Mouse (Mus musculus): ENCODE measurements around the gene Mrm3.
"Not testable (repeated sequence)": the region's sequence is repeated elsewhere in the genome, so short reads cannot be mapped to it uniquely, and the experiment has no call there.

DNA sequence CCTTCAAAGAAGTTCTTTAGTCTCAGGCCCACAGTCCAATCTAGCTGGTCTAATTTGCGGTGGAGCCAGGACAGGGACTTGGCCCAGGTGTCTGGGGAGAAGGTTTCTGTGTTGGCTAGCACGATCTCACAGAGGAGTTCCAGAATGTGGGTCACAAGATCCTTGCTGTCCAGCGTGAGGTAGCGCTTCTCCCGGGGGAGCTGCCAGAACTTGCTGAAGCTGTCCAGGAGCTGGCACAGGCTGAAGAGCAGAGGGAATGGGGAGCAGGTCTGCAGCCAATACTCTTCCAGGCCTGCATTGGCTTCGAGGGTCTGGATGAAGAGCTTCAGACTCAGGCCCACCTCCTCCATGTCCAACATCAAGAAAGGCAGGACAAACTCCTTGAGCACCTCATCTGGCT, 31.9 kb upstream of the Mrm3 start:
- not testable (repeated sequence) for TF ChIP-seq CTCF (IDR thresholded peaks at IDR 0.05; ENCODE audit: low read depth, low read length); TAL1 (conservative IDR thresholded peaks at IDR 0.05; ENCODE audit: low read depth, low read length); GATA1 (IDR thresholded peaks at IDR 0.05; ENCODE audit: borderline replicate concordance, low read length)

All from G1E (cell line).